Mouse (Mus musculus) spleen, adult 2 months (tissue): ENCODE results near the gene Gnptab. TPM values are rescaled to one million over a fixed set of nuclear protein-coding genes. Genes with fewer than 3 reads are reported as not detected.

ENCODE experiments used
- DNase-seq, 2 experiments: peaks; one replicate each; pipeline versions ENCODE4 v3.0.0 to v3.0.0-alpha.2; 2012 to 2021; ENCODE audit warnings: low spot score in 2 of 2, low read depth in 1 of 2
- H3K27ac ChIP-seq: fragments of 200-500 bp; 2 replicates; pipeline ENCODE4 v1.5.1; 2012; ENCODE audit warnings: low read length, inconsistent platforms; ENCODE audit not compliant: insufficient read depth
- H3K27me3 ChIP-seq: fragments of 200-500 bp; 2 replicates; pipeline ENCODE4 v1.6.1; 2012; ENCODE audit warnings: mild to moderate bottlenecking, moderate library complexity, low read length, inconsistent platforms; ENCODE audit not compliant: control insufficient read depth, insufficient read depth
- H3K36me3 ChIP-seq: fragments of 200-500 bp; 2 replicates; pipeline ENCODE4 v1.6.1; 2012; ENCODE audit warnings: mild to moderate bottlenecking, low read length, inconsistent platforms; ENCODE audit not compliant: control insufficient read depth, insufficient read depth
- H3K4me1 ChIP-seq: fragments of 200-500 bp; 2 replicates; pipeline ENCODE4 v1.6.1; 2011; ENCODE audit warnings: inconsistent platforms; ENCODE audit not compliant: control insufficient read depth, insufficient read depth, insufficient read length
- H3K4me3 ChIP-seq: fragments of 200-500 bp; 2 replicates; pipeline ENCODE4 v1.5.1; 2011; ENCODE audit warnings: mild to moderate bottlenecking, inconsistent platforms; ENCODE audit not compliant: insufficient read depth, insufficient read length; ENCODE audit errors: extremely low read depth
- CTCF ChIP-seq: fragments of 200-500 bp; IDR thresholded peaks from 2 replicates; pipeline ENCODE4 v1.5.1; 2011; ENCODE audit warnings: mild to moderate bottlenecking, inconsistent platforms; ENCODE audit not compliant: insufficient read depth, insufficient read length, insufficient replicate concordance; ENCODE audit errors: extremely low read depth
- POLR2A ChIP-seq: fragments of 200-500 bp; IDR thresholded peaks from 2 replicates; pipeline ENCODE4 v1.6.1; 2011; ENCODE audit warnings: low read depth, low read length, inconsistent platforms
- WGBS: fragments of 180-500 bp; shearing (Covaris S2); methylation state at CpG from one replicate; pipeline ENCODE4 v1.1.7; 2018; 5-methylcytosine and 5-hydroxymethylcytosine counted together
- polyA plus RNA-seq: library from polyadenylated mRNA; depleted of rRNA; stranded (reverse); fragments of >200 nt; gene quantifications from 2 replicates; pipeline ENCODE4 v1.2.3, GENCODE M21; 2012; rRNA removed

Gnptab gene
- 6.8 and 8.3 TPM in 2 replicates for polyA plus RNA-seq

GRCm38 (mm10) chr10:88379013-88379885 is at the start of gene Gnptab, which contains the start of gene Dram1:
Gene Gnptab, plus strand, starts transcription at chr10:88379132.
Gene Dram1, minus strand, starts transcription at chr10:88379080.
- peak; percentile 7; the same call in 1 of the 2 replicates for TF ChIP-seq POLR2A
- peak; percentile 97 for TF ChIP-seq CTCF
- peak within 1 kb of the TSS; percentile 53 for H3K27ac ChIP-seq
- peaks cover 19% of the 10 kb centered on the region for H3K4me1 ChIP-seq
- DNase-seq = peak; percentile 68 to 82
- H3K27me3 ChIP-seq = no peaks in the 10 kb centered on the region
- WGBS = under 1% methylated on average over 87 of the region's 87 CpGs
- no peaks in the 10 kb centered on the region for H3K36me3 ChIP-seq
- H3K4me3 ChIP-seq = peak within 1 kb of the TSS; percentile 66

- no peak for DNase-seq
- Histone ChIP-seq H3K4me3 (no peak overlapping the region), H3K27me3 (no peaks in the 10 kb centered on the region), H3K4me1 (no peaks in the 10 kb centered on the region), H3K27ac (no peak overlapping the region), H3K36me3 (no peaks in the 10 kb centered on the region)
- TF ChIP-seq POLR2A (no peak), CTCF (no peak)
- WGBS = 15% methylated on average over 5 of the region's 5 CpGs
Measured at GRCm38 (mm10) chr10:88330695-88331094, 48.2 kb upstream of the Gnptab start.

GRCm38 (mm10) chr10:88340660-88341059 is 38.3 kb upstream of the Gnptab start:
- TF ChIP-seq POLR2A (no peak), CTCF (no peak)
- no peak overlapping the region for H3K27ac ChIP-seq
- H3K36me3 ChIP-seq = no peaks in the 10 kb centered on the region
- no peaks in the 10 kb centered on the region for H3K4me1 ChIP-seq
- DNase-seq = no peak
- no peaks in the 10 kb centered on the region for H3K27me3 ChIP-seq
- H3K4me3 ChIP-seq = no peak overlapping the region
- 79% methylated on average over 9 of the region's 9 CpGs for WGBS

- Histone ChIP-seq H3K4me3 (no peak overlapping the region), H3K4me1 (no peaks in the 10 kb centered on the region), H3K27ac (no peak overlapping the region), H3K27me3 (no peaks in the 10 kb centered on the region), H3K36me3 (no peaks in the 10 kb centered on the region)
- WGBS = 93% methylated on average over 6 of the region's 6 CpGs
- DNase-seq = no peak
- TF ChIP-seq CTCF = no peak
- TF ChIP-seq POLR2A = no peak
Measured at GRCm38 (mm10) chr10:88341368-88341767, 37.6 kb upstream of the Gnptab start.

- WGBS = 37% methylated on average over 11 of the region's 11 CpGs
- DNase-seq = no peak
- no peak for TF ChIP-seq CTCF
- no peak for TF ChIP-seq POLR2A
- Histone ChIP-seq H3K27ac (no peak overlapping the region), H3K36me3 (no peaks in the 10 kb centered on the region), H3K27me3 (no peaks in the 10 kb centered on the region), H3K4me3 (no peak overlapping the region), H3K4me1 (no peaks in the 10 kb centered on the region)
Measured at GRCm38 (mm10) chr10:88345899-88346401, 33.0 kb upstream of the Gnptab start.

GRCm38 (mm10) chr10:88346454-88347245 is 32.3 kb upstream of the Gnptab start:
- no peak for DNase-seq
- no peak for TF ChIP-seq CTCF
- TF ChIP-seq POLR2A = no peak
- Histone ChIP-seq H3K4me3 (no peak overlapping the region), H3K36me3 (no peaks in the 10 kb centered on the region), H3K27me3 (no peaks in the 10 kb centered on the region), H3K4me1 (no peaks in the 10 kb centered on the region), H3K27ac (no peak overlapping the region)
- 58% methylated on average over 12 of the region's 12 CpGs for WGBS

GRCm38 (mm10) chr10:88349800-88350199 is 29.1 kb upstream of the Gnptab start:
- WGBS = 47% methylated on average over 8 of the region's 8 CpGs
- H3K4me3 ChIP-seq = no peak overlapping the region
- no peaks in the 10 kb centered on the region for H3K27me3 ChIP-seq
- H3K27ac ChIP-seq = no peak overlapping the region
- no peak for TF ChIP-seq CTCF
- TF ChIP-seq POLR2A = no peak
- no peaks in the 10 kb centered on the region for H3K4me1 ChIP-seq
- DNase-seq = no peak
- no peaks in the 10 kb centered on the region for H3K36me3 ChIP-seq
